Mouse (Mus musculus) erythroblast, adult 5-6 weeks (primary cell): Measurements from ENCODE around the gene Midn. TPM values are rescaled to one million over a fixed set of nuclear protein-coding genes. Genes with fewer than 3 reads are reported as not detected.

Source experiments
- ATAC-seq: replicated peaks from 2 replicates; pipeline ENCODE4 v1.8.0; 2016; ENCODE audit warnings: moderate number of reproducible peaks, mild to moderate bottlenecking, moderate TSS enrichment, inconsistent platforms; ENCODE audit not compliant: poor library complexity, low FRiP score, severe bottlenecking
- total RNA-seq, 2 experiments: library from RNA; stranded (forward) in 1 of 2; stranded (reverse) in 1 of 2; fragments of 150-400 nt in 1 of 2; fragments of 200-764, 138-1000 nt in 1 of 2; gene quantifications; 2 replicates each; pipeline versions ENCODE4 v1.2.3 to v1.2.4; 2015 to 2017; ENCODE audit warnings: low replicate concordance in 2 of 2

Midn gene
- total RNA-seq, 2 experiments from 2014 or later = 3.9 to 5.0 TPM

DNA sequence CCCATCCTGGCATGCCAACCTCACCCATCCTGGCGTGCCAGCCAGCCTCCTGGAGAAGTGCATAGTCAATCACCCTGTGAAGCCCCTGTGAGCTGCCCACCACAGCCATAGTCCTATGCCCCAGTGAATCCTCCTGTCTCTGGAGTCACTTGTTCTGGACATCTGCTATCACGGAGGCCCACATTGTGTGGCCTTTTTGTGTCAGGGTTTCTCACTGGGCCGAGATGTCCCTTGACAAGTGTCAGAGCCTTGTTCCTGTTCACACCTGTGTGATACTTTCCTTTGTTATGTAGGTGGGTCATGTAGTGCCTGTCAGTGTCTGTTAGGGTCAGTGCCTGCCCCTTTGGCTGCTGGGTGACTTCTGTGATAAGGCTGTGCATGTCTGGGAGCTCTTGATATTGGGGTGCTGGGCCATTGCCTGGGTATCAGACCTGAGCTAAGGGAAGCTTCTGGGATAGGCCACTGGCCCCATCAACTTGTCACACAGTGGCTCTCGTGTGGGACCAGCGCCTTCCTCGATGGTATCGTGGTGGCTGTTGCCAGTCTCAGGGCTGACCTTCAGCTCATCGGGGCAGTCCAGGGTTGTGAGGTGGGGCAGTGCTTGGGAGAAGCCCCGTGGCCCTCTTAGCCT is 24.0 kb upstream of the Midn start:
- peak; percentile 83 for ATAC-seq

DNA sequence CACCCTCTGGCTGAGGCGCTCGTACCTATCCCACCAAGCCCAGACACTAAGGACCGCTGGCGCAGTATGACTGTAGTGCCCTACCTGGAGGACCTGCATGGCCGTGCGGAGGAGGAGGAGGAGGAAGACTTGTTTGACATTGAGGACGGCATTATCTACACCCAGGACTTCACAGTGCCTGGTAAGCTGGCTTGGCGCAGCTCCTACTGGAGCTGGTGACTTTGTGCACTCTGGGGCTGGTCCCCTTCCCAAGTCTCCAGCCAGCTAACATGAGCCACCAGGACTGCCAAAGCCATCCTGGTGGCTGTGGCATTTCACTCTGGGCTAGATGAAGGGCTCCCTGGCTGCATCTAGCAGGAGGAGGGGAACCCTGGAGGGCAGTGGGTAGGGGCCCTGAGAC is 20.2 kb upstream of the Midn start:
- no peak for ATAC-seq

DNA sequence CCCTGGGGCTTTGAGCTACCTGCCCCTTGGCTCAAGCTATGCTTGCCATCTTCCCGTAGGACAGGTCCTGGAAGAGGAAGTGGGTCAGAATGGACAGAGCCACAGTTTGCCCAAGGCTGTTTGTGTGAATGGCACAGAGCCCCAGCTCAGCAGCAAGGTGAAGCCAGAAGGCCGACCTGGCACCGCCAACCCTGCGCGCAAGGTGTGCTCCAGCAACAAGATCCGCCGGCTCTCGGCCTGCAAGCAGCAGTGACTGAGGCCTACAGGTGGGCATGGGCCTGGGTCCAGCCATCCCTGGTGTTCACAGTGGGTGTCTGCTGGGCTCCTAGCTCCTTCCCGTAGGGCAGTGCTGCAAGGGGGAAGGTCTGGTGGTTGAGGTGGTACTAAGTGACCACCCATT is 18.2 kb upstream of the Midn start:
- no peak for ATAC-seq

DNA sequence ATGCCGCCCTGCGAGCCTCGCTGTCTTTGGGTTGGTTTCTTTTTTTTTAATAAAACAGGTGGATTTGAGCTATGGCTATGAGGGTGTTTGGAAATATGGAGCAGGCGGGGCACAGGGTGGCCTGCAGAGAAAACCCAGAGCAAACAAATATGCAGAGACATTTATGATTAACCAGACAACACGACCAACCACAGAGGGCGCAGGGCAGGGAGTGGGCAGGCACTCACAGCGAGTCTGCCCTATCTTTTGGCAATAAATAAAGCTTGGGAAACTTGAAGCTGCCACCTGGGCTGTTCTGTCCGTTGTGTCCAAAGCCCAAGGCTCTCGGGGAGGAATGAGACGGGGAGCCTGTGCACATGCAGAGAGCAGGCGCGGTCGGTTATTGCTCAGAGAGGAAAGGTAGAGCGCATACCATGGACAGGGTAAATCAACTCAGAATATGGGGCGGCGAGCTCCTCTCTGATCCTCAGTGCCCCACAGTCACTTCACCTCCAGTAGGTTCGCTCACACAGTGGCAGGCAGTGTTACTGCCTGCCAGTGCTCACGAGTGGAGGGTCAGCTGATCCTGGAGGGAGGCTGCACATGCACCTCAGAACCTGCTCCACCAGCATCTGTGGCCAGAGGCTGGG is 17.6 kb upstream of the Midn start:
- no peak for ATAC-seq

DNA sequence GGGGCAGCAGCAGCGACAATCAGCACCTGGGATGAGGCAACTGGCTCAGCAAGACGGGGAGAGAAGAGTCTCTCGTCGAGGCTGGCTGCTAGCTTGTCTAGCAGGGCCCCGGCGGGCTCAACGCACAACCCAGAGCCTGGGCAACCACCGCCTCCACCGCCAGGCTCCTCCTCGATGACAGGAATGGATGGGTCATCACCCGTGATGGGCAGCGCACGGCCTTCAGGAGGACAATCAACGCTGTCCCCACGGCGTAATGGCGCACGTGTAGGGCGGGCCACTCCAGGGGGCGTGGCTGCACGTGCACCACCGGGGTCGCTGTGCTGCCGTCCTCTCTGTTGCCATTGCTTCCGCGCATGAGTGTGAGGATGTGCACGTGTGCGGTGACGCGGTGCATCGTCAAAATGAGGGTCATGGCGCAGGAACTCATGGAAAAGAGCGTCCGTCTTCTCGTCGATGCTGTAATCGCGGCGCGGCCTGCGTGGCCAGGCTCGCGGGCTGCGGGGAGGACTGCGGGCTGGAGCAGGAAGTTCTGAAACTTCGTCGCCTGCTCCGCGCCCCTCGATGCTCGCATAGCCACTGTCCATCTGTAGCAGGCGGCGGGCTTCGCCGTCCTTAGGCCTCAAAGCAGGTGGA is 16.6 kb upstream of the Midn start:
- ATAC-seq = no peak

DNA sequence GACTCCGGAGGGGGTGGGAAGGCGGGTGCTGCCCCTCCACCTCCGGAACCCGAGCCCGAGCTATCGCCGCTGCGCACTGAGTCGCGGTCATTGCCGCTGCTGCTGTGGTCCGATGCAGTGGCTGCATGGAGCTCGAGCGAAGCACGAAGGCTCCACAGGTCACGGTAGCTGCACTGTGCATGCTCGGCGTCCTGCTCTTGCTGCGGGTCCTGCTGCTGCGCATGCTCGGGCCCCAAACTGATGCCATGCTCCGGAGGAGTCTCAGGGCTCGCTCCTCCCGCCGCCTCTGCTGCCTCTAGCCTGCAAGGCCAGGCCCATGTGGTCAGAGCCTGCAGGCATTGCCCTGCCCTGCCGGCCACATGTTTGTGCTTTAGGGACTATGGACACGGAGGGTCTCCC is 16.1 kb upstream of the Midn start:
- no peak for ATAC-seq

DNA sequence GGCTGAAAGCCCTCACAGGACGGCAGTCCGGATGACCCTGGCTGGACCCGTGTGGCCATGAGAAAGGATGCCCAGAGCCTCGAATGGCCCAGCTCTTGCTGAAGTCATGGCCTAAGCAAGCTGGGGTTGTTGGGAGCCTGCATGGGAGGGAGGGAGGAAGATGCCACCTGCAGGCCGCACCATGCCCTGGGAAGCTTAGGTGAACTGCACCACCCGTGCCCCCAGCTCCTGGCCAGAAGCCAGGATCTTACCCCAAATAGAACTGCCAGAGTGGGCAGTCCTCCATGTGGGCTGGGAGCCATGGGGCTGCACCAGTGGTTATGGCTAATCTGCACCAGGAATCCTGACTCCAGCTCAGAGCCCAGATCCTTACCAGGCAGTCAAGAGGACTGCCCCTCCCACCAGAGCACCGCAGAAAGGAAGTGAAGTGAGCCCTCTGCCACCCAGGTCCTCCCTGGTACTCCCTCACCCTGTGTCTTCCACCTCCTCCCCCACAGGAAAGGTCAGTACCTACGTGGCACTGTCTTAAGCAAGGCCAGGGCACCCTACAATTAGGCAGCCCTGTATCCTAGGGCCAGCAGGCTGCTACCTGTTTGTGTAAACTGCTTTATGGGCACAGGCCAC is 14.7 kb upstream of the Midn start:
- peak; percentile 31 for ATAC-seq

DNA sequence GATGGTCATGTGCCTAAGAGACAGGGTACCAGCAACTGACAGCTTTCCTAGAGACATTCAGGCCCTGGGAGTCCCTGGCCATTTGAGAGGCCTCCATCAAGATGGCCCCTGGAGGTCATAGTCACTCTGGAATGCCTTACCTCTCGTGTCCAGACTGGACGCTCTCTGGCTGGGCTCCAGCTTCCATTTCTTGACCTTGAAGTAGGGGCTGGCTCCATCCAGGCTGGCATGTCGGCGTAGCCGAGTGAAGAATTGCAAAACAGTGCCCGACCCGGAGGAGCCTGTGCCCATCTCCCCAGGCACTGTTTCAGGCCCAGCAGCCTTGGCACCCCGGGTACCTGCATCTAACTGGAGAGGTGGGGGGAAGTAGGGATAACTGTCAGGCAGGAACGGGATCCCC is 13.7 kb upstream of the Midn start:
- ATAC-seq = no peak

DNA sequence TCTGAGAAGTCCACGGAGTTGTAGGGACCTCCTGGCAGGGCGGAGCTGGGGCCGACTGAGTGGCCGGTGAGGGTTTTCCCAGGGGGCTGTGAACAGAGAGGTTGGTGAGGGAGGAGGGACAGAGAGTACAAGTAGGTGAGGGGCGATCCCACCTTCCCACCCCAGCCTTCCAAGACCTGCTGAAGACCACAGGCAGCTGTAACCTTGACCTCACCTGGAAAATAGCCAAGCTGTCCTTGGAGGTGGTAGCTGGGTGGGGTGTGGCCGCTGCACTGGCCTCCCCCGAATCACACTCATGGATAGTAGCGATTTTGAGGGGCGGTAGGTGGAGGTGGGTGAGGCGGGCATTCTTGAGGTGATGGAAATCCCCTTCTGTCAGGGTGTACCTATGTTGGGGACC is 12.9 kb upstream of the Midn start:
- ATAC-seq = no peak

DNA sequence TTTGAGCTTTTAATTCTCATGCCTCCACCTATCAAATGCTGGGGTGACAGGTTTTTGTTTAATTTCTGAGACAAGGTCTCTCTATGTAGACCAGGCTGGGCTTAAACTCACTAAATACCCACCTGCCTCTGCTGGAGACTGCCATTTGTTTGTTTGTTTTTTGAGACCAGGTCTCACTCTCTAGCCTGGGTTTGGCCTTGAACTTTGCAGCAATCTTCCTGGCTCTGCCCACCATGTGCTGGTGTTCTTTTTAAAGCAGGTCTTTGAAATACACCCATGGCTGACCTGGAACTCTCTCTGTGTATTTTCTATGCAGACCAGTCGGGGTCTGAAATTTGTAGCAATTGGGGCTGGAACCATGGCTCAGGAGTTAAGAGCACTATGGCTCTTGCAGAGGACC is 12.4 kb upstream of the Midn start:
- no peak for ATAC-seq

DNA sequence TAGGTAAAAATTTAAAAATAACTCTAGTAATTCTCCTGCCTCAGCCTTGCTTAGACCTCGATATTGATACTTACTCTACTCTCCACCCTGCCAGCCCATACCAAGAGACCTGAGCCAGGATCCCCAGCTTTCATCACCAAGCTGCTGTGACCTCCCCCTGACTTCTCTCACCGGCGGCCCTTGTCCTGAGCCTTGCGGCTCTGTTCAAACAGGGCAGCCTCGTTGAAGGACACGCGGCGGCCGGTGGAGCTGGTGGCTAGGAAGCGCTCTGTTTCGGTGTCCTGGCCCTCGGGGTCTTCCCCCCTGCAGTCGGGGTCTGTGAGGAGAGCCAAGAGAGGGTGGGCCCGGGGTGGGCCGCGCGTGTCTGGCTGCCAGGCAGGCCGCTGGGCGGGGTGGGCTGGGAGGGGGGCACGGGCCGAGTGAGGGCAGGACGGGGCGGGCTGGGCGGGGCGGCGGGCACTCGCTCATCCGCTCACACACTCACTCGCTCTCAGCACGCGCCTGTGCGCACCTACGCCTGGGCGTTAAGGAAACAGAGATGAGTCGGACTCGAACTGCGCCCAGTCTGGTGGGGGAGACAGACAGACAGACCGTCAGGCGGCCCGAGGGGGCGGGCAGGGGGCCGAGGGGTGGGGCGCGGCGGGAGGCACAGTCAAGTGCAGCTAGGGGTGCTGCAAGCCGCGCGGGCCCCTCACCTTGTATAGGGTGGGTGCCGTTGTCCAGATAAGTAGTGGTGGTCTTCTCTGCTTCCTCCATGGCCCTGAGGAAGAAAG is 11.7 kb upstream of the Midn start:
- no peak for ATAC-seq

DNA sequence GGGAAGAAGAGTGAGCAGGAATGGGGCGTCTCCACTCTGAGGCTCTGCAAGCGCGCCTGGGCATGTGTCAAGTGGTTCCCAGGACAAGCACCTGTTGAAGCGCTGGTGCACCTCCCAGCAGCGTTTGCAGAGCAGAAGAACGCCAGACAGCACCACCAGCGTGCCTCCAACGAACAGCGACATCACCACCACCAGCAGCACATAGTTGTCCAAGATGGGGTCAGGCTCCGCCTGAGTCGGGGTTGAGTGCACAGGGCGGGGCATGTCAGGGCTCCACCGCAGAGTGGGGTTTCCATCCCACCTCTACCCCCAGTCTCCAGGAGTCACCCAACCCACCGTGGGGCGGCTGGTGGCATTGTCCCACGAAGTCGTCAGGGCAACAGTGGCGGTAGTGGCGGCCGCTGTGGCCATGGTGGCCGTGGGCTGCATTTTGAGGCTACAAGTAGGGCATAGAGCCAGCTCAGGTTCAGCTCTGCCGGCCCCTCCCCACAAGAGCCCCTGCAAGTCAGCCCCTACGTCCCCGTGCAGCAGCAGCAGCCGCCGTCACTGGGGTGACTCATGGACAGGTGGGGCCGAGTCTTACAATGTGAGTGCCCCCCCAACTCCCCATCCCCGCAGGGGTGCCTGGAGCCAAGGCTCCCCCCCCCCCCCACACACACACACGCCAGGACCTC is 11.0 kb upstream of the Midn start:
- ATAC-seq = no peak

DNA sequence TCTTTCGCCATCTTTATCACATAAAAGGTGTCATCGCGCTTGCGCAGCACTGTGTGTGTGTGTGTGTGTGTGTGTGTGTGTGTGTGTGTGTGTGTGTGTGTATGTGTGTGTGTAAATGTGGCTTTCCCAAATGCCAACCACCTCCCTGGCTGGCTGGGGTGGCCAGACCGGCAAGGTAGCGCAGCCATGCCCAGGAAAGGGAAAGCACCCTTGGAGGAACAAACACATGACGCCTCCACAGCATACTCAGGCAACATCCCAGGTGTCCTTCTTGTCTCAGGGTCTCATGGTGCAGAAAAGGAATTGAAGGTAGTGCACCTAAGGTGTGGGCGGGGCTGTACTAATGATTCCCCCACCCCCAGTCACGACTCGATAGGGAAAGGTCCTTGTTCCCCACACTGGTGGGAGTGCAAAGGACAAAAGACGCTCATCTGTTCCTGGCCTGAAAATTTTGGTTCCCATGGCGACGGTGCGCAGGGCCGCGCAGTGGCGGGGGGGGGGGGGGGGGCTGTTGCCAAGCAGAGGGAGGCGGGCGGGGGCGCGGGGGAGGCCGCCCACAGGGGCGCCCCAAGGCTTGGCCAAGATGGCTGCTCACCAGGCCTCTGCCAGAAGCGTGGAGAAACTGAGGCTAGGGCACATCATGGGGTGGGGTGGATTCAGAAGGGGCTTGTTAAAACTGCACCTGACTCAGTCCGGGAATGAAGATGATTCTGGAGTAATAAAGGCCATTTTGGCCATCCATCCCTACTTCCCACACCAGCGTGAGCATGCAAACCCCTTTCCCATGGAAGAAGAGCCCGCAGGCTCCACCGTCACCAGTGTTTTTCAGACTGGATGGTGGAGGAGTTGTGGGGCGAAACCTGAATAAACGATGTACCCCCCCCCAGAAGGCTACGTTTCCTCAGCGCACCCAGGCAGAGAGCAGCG is 10.2 kb upstream of the Midn start:
- no peak for ATAC-seq

DNA sequence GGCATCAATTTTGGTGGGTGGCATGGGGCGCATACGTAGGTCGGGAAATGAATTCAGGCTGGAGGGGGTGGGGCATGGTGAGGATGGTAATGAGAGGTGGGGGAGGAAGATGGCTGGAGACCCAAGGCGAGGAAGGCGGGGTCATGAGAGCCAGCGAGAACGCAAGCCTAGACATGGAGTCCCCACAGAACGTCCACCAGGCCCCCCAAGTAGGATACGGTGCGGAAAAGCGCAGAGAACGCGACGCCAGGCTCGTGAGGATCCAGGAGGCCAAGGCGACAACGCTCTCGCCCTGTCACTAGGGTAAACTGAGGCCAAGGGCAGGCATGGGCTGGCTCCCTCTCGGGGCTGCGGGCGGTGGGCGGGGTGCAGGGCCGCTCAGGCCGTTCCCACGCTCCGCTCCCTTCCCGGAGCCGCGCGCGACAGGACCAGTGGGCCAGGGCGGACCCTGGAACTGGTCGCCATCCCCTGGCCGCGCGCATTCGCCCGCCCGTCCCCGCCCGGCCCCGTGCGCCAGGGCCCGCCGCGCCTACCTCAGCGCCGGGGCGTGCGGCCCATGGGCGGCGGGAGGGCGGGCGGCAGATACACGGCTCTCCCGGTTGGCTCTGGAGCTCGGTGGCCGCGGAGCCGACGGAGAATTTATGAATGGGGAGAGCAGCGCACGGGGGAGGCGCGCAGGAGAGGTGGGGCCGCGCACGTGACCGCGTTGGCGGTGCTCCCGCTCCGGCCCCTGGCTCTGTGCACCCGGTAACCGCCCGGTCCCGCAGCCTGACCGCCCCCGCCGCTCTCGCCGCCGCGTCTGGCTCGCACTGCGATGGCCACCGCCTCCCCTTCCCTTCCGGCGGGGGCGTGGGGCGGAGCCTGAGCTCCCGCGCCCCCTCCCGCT is 9.3 kb upstream of the Midn start, which contains the start of gene Atp5d:
Gene Atp5d (plus strand): TSS at position 80 of the 886 bp plus-strand sequence.
- ATAC-seq = 0 out of 2 replicates have a peak, but pooled peaks have one; percentile 8

DNA sequence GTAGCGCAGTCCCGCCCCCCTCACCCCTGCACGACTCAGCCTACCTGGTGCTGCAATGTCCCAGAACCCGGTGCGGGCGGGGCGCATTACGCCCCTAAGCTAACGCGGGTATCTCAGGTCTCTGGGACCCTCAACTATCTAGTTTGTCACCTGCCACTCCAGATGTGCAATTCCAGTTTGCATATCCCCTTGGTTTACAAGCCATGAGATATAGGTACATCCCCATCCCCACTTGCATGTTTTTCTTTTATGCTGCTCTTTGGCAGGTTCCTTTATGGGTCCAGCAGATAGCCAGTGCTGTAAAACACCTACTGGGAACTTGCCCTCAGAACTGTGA is 8.7 kb upstream of the Midn start:
- ATAC-seq = no peak

DNA sequence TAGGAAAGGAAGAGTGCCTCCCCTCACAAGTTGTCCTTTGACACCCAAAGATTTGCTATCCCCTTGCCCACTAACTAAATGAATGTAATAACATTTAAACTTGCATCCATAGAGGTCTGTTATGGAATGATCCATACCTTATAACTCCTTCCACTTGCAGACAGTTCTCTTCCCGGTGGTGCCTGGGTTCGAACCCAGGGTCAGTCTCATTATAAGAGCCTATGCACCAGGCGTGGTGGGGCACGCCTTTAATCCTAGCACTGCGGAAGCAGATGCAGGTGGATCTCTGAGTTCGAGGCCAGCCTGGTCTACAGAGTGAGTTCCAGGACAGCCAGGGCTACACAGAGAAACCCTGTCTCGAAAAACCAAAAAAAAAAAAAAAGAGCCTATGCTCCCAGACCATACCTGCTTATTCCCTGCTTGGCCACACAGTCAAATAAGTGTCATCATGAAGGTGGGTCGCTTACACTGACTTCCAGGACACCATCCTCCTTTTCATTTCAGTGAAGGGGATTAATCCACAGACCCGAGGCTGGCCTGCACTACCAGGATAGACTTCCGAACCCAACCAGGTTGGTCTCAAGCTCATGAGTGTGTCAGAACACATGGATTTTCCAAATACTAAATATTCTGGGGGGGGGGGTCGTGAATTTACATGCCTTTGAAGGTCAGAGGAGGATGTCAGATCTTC is 8.0 kb upstream of the Midn start:
- ATAC-seq = no peak

DNA sequence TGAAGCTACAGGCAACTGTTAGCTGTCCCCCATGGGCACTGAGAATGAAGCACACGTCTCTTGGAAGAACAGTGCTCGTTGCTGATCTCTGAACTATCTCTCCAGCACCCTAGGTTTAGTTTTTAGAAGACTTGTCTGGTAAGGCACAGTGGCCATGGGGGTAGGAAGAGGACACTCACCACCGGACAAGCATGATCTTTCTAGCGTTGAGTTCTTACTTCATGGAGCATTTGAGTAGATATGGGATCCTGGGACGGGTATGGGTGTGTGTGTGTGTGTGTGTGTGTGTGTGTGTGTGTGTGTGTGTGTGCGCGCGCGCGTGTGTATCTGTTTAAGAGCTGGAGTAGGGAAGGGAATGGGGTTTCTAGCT is 7.4 kb upstream of the Midn start, which contains the start of gene Cbarp:
Gene Cbarp (minus strand): TSS at position 170 of the 370 bp plus-strand sequence.
- no peak for ATAC-seq
